Mouse (Mus musculus) megakaryocyte, adult 5-6 weeks (primary cell): ENCODE results near the gene Lsm11. TPM values are rescaled to one million over a fixed set of nuclear protein-coding genes. Genes with fewer than 3 reads are reported as not detected.

Source experiments
- ATAC-seq: 2 replicates; pipeline ENCODE4 v1.8.0; 2016; ENCODE audit warnings: mild to moderate bottlenecking, inconsistent platforms; ENCODE audit not compliant: poor library complexity, severe bottlenecking
- total RNA-seq, 2 experiments: library from RNA; stranded (forward) in 1 of 2; stranded (reverse) in 1 of 2; fragments of 153-499, 151-499 nt in 1 of 2; fragments of 221-1000, 200-1000 nt in 1 of 2; gene quantifications; 2 replicates each; pipeline versions ENCODE4 v1.2.3 to v1.2.4; 2015 to 2017

Lsm11 gene
- total RNA-seq, 2 experiments from 2014 or later = 2.9 to 5.8 TPM

- ATAC-seq = no peak
These were observed 15.2 kb downstream of the Lsm11 start for GRCm38 (mm10) chr11:45929541-45929940.

- ATAC-seq = no peak
These were observed 17.3 kb downstream of the Lsm11 start for GRCm38 (mm10) chr11:45927456-45927855.

GRCm38 (mm10) chr11:45926640-45927082 lies 18.1 kb downstream of the Lsm11 start:
- peak; percentile 97 for ATAC-seq

GRCm38 (mm10) chr11:45925436-45925835 lies 19.3 kb downstream of the Lsm11 start:
- no peak for ATAC-seq

GRCm38 (mm10) chr11:45921480-45921898 lies 23.2 kb downstream of the Lsm11 start:
- no peak for ATAC-seq

GRCm38 (mm10) chr11:45921026-45921425 lies 23.7 kb downstream of the Lsm11 start:
- no peak for ATAC-seq

GRCm38 (mm10) chr11:45918836-45919235 lies 25.9 kb downstream of the Lsm11 start:
- no peak for ATAC-seq

GRCm38 (mm10) chr11:45918018-45918417 lies 26.7 kb downstream of the Lsm11 start:
- ATAC-seq = no peak

GRCm38 (mm10) chr11:45916196-45916595 lies 28.5 kb downstream of the Lsm11 start:
- no peak for ATAC-seq

GRCm38 (mm10) chr11:45910701-45911100 lies 34.0 kb downstream of the Lsm11 start:
- no peak for ATAC-seq

GRCm38 (mm10) chr11:45908894-45909293 lies 35.8 kb downstream of the Lsm11 start:
- no peak for ATAC-seq

- ATAC-seq = no peak
These were observed 36.7 kb downstream of the Lsm11 start for GRCm38 (mm10) chr11:45908070-45908469.

- ATAC-seq = no peak
These were observed 37.4 kb downstream of the Lsm11 start for GRCm38 (mm10) chr11:45907301-45907700.

GRCm38 (mm10) chr11:45906109-45906786 lies 38.5 kb downstream of the Lsm11 start:
- no peak for ATAC-seq

GRCm38 (mm10) chr11:45900233-45901015 lies 44.3 kb downstream of the Lsm11 start:
- ATAC-seq = no peak

GRCm38 (mm10) chr11:45897392-45897791 lies 47.3 kb downstream of the Lsm11 start:
- ATAC-seq = no peak

GRCm38 (mm10) chr11:45892861-45893360 lies 51.8 kb downstream of the Lsm11 start:
- ATAC-seq = no peak

- 0 out of 2 replicates have a peak, but pooled peaks have one; percentile 4 for ATAC-seq
These were observed 54.3 kb downstream of the Lsm11 start for GRCm38 (mm10) chr11:45890423-45890822.

GRCm38 (mm10) chr11:45889981-45890380 lies 54.8 kb downstream of the Lsm11 start:
- ATAC-seq = peak; percentile 78

- ATAC-seq = peak; percentile 25; the same call in 1 of the 2 replicates
These were observed 56.2 kb downstream of the Lsm11 start for GRCm38 (mm10) chr11:45888471-45889030.

GRCm38 (mm10) chr11:45886596-45886995 lies 58.1 kb downstream of the Lsm11 start:
- no peak for ATAC-seq
